Mouse (Mus musculus) urinary bladder, postnatal 10 days (tissue): ENCODE results near the gene Calhm2.
"Not testable (repeated sequence)": the region's sequence is repeated elsewhere in the genome, so short reads cannot be mapped to it uniquely, and the experiment has no call there.

ENCODE experiments used
- DNase-seq: peaks from one replicate; pipeline ENCODE4 v3.0.0; 2022; ENCODE audit warnings: low spot score

Gene Calhm2

DNA sequence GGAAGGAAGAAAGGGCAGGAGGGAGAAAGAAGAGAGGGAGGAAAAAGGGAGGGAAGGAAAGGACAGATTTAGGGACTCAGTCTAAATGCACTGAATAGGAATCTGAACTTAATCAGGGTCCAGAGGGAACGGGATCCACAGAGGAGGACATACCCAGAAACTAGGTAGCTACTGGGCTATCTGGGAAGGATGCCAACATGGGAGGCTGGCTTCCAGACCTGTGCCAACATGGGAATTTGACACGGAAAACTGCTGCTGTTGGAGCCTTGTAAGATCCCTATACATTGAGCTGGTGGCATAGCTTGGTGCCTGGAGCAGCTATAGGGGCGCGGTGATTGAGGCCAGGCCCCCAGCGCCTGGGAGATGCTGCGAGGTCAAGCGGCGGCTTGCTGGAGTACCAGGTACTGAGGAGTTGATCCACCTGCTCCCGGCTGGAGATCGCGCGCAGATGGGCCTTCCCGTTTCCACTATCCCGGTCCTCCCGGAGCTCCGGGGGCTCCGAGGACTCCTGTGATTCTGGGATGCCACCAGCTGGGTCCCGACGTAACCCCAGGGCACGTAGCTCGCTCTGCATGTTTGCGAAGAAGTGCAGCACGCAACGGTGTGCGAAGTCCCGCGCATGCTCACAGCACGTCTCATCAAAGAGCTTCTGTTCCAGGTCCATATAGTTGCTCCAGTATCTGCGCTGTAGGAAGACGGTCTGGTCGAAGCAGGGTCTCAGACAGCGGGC is 13.4 kb upstream of the Calhm2 start:
- no peak for DNase-seq

DNA sequence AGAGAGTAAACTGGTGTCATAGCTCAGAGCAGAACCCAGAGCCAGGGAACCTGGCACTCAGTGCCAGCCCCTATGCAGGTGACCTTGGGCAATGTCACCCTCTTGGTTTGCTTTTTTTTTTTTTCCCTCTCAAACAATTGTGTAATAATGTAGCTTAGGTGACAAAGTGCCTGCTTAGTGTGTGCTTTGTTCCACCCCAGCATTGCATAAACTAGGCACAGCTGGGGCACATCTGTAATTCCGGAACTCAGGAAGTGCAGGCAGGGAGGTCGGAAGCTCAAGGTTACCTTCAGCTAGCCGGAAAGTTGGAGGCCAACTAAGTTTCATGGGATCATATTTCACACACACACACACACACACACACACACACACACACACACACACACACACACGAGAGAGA is 11.8 kb upstream of the Calhm2 start:
- DNase-seq: no peak

GRCm38 (mm10) chr19:47148267-47148847 is 10.3 kb upstream of the Calhm2 start:
- no peak for DNase-seq

DNA sequence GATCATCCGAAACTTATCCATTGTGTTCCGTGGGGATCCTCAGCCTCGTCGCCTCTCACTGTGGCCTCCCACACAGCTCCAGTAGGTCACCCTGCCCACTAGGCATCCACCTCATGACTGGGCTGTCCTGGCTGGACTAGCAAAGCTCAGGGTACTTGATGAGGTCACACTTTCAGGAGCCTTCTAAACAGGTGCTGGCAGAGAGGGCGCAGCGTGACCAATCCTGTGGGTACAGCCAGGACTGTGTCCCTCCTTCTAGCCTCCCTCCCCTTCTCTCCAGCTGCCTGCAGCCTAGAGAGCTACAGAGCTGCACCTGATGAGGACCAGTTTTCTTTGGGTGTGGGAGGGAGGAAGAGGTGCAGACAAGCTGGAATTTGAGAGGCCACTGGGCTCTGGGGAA is 6.1 kb upstream of the Calhm2 start, which contains the start of gene Calhm1:
Calhm1 (minus strand) TSS at position 101 of the 400 bp plus-strand sequence.
- no peak for DNase-seq

DNA sequence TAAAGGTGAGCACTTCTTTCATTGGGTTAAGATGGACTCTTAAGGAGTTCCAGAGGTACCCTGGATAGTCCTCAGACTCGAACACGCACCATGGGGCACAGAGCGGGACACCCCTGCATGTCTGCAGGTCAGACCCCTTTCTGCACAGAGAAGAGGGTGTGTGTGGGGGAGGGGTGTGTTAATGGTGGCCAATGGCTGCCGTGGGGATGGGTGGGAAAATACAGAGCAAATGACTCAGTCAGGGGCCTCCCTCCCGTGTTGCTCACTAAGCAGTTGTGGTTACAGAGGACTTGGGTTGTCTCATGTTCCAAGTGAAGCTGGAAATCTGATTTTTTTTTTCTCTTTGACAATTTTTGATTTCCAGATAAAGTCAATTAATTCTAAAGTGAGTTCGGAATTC is 4.3 kb upstream of the Calhm2 start:
- DNase-seq: no peak

DNA sequence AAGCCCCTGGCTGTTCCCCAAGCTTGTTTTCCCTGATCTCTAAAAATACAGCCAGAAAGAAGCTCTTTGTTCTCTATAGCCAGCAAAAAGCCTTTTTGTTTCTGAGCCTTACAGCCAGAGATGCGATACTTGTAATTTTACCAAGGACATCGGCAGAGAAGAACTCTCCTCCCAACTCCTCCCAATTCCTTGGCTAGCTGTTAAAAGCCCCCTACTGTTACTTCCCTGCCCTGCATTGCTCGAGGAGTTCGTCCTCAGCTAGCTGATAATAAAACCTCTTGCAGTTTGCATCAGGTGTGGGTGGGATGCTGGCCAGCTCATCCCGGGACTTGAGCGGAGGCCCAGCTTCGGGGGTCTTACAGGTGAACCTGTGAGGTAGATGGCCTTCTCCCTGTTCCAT is 1.5 kb upstream of the Calhm2 start:
- not testable (repeated sequence) for DNase-seq

- no peak for DNase-seq
These were observed 978 bp downstream of the Calhm2 start for GRCm38 (mm10) chr19:47137051-47137581.

DNA sequence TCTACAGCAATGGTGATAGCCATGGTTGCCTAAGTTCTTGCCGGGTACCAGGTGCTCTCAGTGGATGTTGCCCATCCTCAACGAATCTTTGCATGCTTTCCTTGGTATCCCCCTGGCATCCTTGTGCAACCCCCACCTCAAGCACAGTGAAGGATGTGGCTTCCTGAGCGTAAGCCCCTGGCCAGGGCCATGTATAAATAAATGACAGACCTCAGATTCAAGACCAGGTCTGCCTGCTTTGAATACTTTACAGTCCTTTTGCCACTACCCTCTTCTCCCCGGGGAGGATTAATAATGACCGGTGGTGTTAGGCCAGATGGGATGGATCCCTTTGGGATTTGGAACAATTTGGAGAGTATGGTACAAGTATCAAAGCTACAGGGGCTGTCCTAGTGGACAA is 1.9 kb downstream of the Calhm2 start:
- no peak for DNase-seq

- DNase-seq: no peak
These were observed 2.5 kb downstream of the Calhm2 start for GRCm38 (mm10) chr19:47135568-47135967.

DNA sequence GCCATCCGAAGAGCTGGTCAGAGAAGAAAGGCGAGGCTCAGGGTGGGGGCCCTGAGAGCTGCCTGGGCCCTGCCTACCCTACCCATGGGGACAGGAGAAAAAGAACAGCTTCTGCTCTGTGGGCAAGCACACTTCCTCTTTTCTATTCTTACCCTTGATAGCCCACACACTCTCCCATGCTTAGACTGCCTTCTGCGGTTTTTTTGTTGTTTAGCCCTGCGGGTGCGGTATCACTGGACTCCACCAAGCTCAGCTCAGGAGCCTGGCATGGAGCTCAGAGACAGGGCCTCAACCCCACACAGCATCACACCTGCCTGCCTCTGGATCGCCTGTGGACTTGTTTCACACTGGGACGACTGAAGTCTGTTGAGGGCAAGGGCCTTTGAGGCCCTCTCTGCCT is 4.9 kb downstream of the Calhm2 start:
- DNase-seq: no peak

DNA sequence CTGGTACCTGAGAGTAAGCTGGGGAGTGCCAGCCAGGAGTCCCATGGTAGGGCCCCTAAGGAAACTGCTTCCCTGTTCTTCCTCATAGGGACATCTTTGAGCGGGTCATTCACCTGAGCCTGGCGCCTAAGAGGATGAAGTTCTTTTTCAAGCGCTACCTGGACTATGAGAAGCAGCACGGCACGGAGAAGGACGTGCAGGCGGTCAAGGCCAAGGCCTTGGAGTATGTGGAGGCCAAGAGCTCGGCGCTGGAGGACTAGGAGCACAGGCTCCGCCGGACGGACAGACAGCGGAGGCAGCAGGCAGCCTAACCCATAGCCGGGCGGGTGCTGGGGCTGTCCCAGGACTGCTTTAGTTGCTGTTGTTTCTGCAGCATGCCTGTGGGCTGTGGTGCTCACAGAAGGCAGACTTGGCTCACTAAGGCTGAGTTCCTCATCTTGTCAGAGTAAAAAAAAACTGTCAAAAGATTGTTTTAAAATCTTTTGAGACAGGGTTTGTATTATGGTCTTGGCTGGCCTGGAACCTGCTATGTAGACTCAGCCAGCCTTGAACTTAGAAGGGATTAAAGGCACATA is 7.5 kb downstream of the Calhm2 start:
- no peak for DNase-seq

GRCm38 (mm10) chr19:47128835-47129234 is 9.3 kb downstream of the Calhm2 start:
- DNase-seq: no peak

DNA sequence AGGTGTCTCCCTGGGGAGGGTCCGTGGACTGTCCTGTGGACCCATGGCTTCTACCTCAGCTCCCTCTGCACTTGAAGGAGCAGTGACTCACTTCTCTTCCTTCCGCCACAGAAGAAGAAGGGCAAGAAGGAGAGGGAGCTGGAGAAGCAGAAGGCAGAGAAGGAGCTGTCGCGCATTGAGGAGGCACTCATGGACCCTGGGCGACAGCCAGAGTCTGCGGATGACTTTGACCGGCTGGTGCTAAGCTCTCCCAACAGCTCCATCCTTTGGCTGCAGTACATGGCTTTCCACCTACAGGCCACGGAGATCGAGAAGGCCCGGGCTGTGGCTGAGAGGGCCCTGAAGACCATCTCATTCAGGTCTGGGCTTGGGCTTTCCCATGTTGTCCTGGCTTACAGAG is 9.9 kb downstream of the Calhm2 start:
- DNase-seq: no peak

DNA sequence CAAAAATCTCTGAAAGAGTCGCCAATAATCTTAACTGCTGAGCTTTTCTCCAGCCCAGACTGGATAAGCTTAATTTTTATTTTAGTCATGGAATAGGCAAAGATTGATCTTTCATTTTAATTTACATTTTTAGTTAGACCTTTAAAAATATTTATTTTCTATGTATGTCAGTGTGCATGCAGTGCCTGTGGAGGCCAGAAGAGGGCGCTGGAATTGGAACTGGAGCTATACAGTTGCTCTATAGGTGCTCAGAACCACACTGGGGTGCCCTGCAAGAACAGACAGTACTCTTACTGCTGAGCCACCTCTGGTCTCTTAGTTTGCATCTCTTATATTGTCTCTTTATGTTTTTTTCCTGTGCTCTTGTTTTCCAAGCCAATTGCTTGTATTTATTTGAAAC is 15.3 kb downstream of the Calhm2 start:
- DNase-seq: no peak

- no peak for DNase-seq
These were observed 17.0 kb downstream of the Calhm2 start for GRCm38 (mm10) chr19:47121054-47121453.

DNA sequence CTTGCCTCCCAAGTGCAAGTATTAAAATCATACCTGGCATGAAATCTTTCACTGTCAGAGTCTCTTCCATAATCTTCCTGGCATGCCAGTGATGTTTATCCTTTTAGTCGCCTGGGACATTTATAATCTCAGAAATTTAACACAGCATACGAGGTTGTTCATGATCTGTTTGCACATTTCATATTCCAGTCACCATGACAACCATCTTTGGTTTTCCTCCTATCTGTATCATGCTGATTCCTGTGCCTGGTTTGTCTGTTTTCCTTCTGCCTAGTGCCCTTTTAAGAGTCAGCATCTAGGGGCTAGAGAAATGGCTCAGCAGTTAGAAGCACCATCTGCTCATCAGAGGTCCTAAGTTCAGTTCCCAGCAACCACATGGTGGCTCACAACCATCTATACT is 19.5 kb downstream of the Calhm2 start:
- DNase-seq: no peak

GRCm38 (mm10) chr19:47104641-47105271 is 33.3 kb downstream of the Calhm2 start:
- DNase-seq: no peak

DNA sequence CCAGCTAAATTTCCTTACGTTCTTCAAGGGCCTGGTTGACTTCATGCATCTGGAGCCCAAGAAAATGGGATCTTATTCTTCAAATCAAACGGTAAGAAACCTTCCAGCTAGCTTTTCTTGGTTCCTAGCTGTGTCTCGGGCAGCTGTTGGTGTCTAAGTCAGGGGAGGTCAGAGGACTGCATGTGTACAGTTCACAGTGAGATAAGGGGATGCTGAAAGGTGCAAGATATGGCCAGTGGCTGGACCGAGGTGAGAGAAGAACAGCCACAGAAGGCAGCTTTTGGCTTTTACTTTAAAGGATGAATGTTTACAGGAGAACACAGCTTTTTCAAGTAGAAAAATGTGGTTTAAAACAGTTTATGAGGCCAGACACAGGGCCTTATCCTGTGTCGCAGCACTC is 37.0 kb downstream of the Calhm2 start:
- DNase-seq: no peak

DNA sequence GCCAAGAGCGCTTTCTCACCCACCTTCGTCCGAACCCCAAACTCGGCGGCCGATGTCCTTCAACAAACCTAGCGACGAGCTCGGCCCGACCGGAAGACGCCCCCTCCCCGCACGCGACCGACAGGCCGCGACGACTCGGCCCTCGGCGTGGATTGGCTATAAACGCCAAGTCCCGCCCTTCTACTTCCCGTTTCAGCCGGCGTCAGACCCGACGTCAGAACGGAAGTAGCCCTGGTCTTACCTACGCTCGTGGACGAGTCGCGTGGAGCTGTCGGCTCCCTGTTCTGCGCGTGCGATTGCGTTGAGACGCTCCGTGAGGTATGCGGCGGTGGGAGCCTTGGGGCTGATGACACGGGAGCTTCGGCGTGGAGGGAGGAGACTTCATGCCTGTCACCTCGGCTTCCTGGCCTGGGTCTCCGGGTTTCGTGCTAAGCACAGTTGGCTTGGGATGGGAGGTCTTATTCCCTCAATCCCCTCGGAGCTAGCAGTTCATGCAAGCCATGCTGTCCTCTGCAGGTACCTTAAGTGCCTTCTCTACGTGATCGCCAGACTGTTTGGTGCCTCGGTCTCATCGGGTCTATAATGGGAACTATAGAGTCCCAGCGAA is 47.4 kb downstream of the Calhm2 start, which contains the start of the genes Usmg5 and Pdcd11:
Usmg5 (minus strand) TSS at position 98 of the 607 bp plus-strand sequence.
Pdcd11 (plus strand) TSS at position 219 of the 607 bp plus-strand sequence.
- peak; percentile 82 for DNase-seq

DNA sequence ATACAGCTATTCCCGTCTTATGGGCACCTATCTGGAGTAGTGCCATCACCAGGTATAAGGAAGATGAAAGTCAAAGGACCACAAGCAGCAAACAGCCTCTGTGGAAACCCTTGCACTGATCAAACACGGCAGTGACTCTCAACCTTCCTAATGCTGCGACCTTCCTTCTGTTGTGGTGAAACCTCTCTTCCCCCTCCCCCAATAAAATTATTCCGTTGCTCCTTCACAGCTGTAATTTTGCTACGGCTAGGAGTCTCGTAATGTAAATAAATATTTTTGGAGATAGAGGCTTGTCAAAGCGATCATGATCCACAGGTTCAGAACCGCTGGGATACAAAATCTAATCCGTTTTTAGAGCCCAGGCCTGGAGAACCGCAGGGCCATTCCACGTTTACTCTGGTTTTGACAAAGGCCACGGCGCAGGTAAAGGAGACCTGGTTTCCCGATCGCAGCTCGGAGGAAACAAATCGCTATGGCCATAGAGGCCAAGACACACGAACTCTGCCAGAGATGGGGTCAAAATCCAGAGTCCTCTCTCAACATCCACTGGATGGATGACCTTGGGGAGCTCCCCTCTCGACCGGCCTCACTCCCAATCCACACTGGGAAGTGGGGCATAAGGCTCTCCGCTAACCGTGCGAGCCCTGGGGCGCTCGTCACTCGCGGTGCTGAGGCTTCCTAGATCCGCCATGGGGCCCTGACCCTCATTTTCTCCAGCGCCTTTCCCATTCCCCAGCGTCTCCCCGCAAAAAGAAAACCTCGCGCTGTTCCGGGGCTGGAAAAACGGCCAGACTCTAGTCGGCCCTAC is 48.2 kb downstream of the Calhm2 start:
- no peak for DNase-seq

DNA sequence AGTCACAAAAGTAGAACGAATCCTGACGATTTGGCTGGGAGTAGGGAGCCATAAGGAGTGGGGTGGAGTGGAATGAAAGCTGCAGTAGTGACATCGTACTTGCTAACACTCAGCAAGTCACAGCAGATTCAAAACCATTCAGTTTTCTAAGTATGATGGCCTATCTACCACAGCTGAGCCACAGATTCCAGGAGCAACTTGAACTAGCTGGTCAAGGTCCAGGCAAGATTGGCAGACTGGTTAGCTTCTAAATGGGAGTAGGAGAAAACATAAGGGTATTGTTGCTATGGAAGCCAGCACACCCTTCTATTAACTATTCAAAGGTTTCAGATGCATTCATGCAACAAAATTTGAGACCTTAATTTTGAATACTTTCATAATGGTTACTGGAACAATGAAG is 49.9 kb downstream of the Calhm2 start:
- no peak for DNase-seq
